Mouse (Mus musculus): ENCODE measurements around the gene Olig3.

DNA sequence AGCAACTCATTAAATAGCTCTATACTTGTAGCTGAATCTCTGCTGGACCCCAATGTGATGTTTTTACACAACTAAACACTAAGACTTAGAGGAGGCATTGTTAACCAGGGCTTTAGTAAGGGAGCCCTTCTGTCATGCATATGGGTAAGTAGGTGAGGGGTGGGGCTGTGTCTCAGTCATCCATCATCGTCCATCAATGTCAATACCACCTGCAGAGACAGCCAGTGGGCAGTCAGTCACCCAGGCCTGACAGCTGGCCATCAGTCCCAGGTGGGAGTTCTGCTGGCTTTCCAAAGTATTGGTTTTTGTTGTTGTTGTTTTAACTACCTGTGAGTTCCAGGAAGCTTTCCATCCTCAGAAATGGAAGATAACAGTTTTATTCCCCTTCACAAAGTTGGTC, 48.1 kb downstream of the Olig3 start:
- TF ChIP-seq EP300 (optimal IDR thresholded peaks at IDR 0.05) (no peak), CTCF (IDR thresholded peaks at IDR 0.05; ENCODE audit: low read depth) (no peak)
